Mouse (Mus musculus) frontal cortex, adult (tissue): ENCODE measurements at regions not wholly inside any gene's neighbourhood (a gene's known extent, or its start where the extent isn't known, plus 50 kb on each side); places are given as distances from the start of the nearest gene placed in this dataset.
"Not testable (repeated sequence)": the region's sequence is repeated elsewhere in the genome, so short reads cannot be mapped to it uniquely, and the experiment has no call there.

ENCODE experiments used
- ATAC-seq: cut with Nextera tagmentation; 2 replicates; pipeline ENCODE4 v1.9.2; 2017; ENCODE audit warnings: mild to moderate bottlenecking, moderate library complexity, mixed read lengths; ENCODE audit not compliant: low TSS enrichment

GRCm38 (mm10) chr13:103622324-103622723, 152.1 kb downstream of the Srek1 start:
- ATAC-seq, result no peak

GRCm38 (mm10) chr13:103620958-103621357, 153.4 kb downstream of the Srek1 start:
- ATAC-seq, result not testable (repeated sequence)

- peak; percentile 83 for ATAC-seq
Observed at GRCm38 (mm10) chr13:103613333-103613725, 161.1 kb downstream of the Srek1 start.

- peak; percentile 76 for ATAC-seq
Observed at GRCm38 (mm10) chr13:103612720-103613332, 161.6 kb downstream of the Srek1 start.

GRCm38 (mm10) chr13:103602302-103602701, 172.1 kb downstream of the Srek1 start:
- peak; percentile 82 for ATAC-seq

GRCm38 (mm10) chr13:103592371-103592770, 182.0 kb downstream of the Srek1 start:
- no peak for ATAC-seq

GRCm38 (mm10) chr13:103591874-103592273, 182.5 kb downstream of the Srek1 start:
- ATAC-seq, result no peak

- not testable (repeated sequence) for ATAC-seq
Observed at GRCm38 (mm10) chr13:103591381-103591780, 183.0 kb downstream of the Srek1 start.

- ATAC-seq, result no peak
Observed at GRCm38 (mm10) chr13:103589646-103590045, 184.8 kb downstream of the Srek1 start.

GRCm38 (mm10) chr13:103576856-103577255, 197.6 kb downstream of the Srek1 start:
- no peak for ATAC-seq

GRCm38 (mm10) chr13:103564715-103565114, 209.7 kb downstream of the Srek1 start:
- ATAC-seq, result peak; percentile 73

- ATAC-seq, result no peak
Observed at GRCm38 (mm10) chr13:103561795-103562705, 212.4 kb downstream of the Srek1 start.

- no peak for ATAC-seq
Observed at GRCm38 (mm10) chr13:103558915-103559314, 215.5 kb downstream of the Srek1 start.

GRCm38 (mm10) chr13:103539577-103539976, 205.3 kb upstream of the Mast4 start:
- no peak for ATAC-seq

- no peak for ATAC-seq
Observed at GRCm38 (mm10) chr13:103513825-103514224, 179.5 kb upstream of the Mast4 start.

GRCm38 (mm10) chr13:103512476-103512875, 178.2 kb upstream of the Mast4 start:
- peak; percentile 60 for ATAC-seq

- no peak for ATAC-seq
Observed at GRCm38 (mm10) chr13:103504987-103505386, 170.7 kb upstream of the Mast4 start.

- no peak for ATAC-seq
Observed at GRCm38 (mm10) chr13:103499376-103499775, 165.1 kb upstream of the Mast4 start.

- ATAC-seq, result no peak
Observed at GRCm38 (mm10) chr13:103494371-103494770, 160.1 kb upstream of the Mast4 start.

GRCm38 (mm10) chr13:103493567-103493966, 159.3 kb upstream of the Mast4 start:
- ATAC-seq, result peak; percentile 74; the same call in 1 of the 2 replicates

GRCm38 (mm10) chr13:103490049-103490448, 155.8 kb upstream of the Mast4 start:
- ATAC-seq, result no peak

GRCm38 (mm10) chr13:103484092-103484491, 149.8 kb upstream of the Mast4 start:
- no peak for ATAC-seq

GRCm38 (mm10) chr13:103483392-103483791, 149.1 kb upstream of the Mast4 start:
- ATAC-seq, result no peak
